Mouse (Mus musculus): ENCODE data around the gene Caln1. TPM values are rescaled to one million over a fixed set of nuclear protein-coding genes. Genes with fewer than 3 reads are reported as not detected.

Gene Caln1
- total and polyA plus RNA-seq, 2 experiments from 2014 or later: 52.0 to 55.0 TPM

DNA sequence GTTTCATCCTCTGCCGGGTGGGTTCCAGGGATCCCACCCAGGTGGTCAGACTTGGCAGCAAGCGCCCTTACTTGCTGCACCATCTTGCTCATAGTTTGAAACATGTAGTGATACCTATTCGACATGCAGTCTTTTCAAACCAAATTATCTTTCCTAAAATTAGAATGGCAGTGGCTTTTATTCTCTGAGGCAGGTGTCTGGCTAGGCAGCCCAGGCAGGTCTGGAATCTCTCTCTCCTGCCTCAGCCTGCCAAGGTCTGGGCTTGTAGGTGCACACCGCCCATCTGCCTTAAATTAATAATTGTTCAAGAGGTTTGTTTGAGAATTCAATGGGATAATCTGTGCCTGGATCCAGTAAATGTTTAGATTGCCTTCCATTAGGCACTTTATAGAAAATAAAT lies 38.5 kb upstream of the Caln1 start:
- no peak for TF ChIP-seq CTCF (IDR thresholded peaks at IDR 0.05; ENCODE audit: low read depth)
- no peak overlapping the region for H3K4me3 ChIP-seq (ENCODE audit: low read length)
- no peak overlapping the region for H3K4me2 ChIP-seq (ENCODE audit: low read depth, low read length)
- WGBS: 75% methylated on average over 4 of the region's 4 CpGs
- 0 out of 2 replicates have a peak, but pooled peaks cover 8% of the 10 kb centered on the region for H3K36me3 ChIP-seq (ENCODE audit: insufficient read depth, low read length)
- H3K9me3 ChIP-seq (ENCODE audit: low read length): no peaks in the 10 kb centered on the region
- H3K27ac ChIP-seq: no peak overlapping the region
- DNase-seq (ENCODE audit: low spot score) (no peak), ATAC-seq (no peak)
- H3K4me1 ChIP-seq (ENCODE audit: insufficient read depth, low read length): no peaks in the 10 kb centered on the region
- H3K9ac ChIP-seq (replicated peaks; ENCODE audit: low read length): no peak overlapping the region
- H3K27me3 ChIP-seq (ENCODE audit: insufficient read depth, low read length): no peaks in the 10 kb centered on the region

DNA sequence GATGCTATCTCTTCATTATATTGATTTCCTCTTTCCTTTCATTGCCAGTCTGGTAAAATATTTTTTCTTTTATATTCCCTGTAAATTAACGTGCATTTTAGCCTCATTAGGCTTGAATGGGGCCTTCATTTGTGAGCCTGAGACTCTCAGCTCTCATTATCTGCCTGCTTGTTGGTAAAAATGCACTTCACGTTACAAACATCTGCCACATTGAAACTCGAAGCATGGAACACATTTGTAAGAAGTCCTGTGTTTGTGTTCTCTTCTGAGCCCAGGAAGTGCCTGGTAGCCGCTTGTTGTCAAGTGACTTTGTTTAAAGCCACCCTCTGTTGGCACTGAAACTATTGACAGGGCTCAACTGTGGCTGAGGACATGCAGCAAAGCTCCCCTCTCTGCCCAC lies 38.0 kb upstream of the Caln1 start:
- no peak for TF ChIP-seq CTCF (IDR thresholded peaks at IDR 0.05; ENCODE audit: low read depth)
- 39% methylated on average over 4 of the region's 4 CpGs for WGBS
- Histone ChIP-seq H3K4me2 (ENCODE audit: low read depth, low read length) (no peak overlapping the region), H3K4me3 (ENCODE audit: low read length) (no peak overlapping the region), H3K27ac (0 out of 2 replicates have a peak overlapping the region, but pooled peaks have one; percentile 16), H3K4me1 (ENCODE audit: insufficient read depth, low read length) (no peaks in the 10 kb centered on the region), H3K36me3 (ENCODE audit: insufficient read depth, low read length) (0 out of 2 replicates have a peak, but pooled peaks cover 11% of the 10 kb centered on the region), H3K9ac (replicated peaks; ENCODE audit: low read length) (no peak overlapping the region), H3K27me3 (ENCODE audit: insufficient read depth, low read length) (no peaks in the 10 kb centered on the region), H3K9me3 (ENCODE audit: low read length) (no peaks in the 10 kb centered on the region)
- DNase-seq (ENCODE audit: low spot score) (peak; percentile 22), ATAC-seq (0 out of 2 replicates have a peak, but pooled peaks have one; percentile 16)

DNA sequence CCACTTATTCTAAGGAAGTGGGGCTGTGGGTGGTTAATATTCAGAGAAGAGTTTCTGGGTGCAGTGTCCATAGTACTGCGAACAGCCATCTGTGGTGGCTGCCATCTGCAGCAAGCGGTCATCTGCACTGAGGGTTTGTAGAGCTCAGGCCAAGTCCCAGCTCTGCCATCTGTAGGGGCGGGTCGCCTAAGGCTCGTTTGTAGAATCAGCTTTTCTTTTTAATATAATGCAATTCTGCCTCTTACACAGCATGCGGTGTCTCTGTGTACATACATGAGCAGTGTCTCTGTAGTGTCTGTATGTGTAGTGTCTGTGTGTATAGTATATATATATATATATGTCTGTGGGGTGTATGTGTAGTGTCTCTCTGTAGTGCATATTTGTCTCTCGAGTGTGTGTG lies 35.7 kb upstream of the Caln1 start:
- ATAC-seq: peak; percentile 81
- 48% methylated on average over 7 of the region's 7 CpGs for WGBS
- Histone ChIP-seq H3K4me1 (ENCODE audit: insufficient read depth, low read length) (no peaks in the 10 kb centered on the region), H3K4me2 (ENCODE audit: low read depth, low read length) (no peak overlapping the region), H3K9me3 (ENCODE audit: low read length) (no peaks in the 10 kb centered on the region), H3K9ac (replicated peaks; ENCODE audit: low read length) (no peak overlapping the region), H3K36me3 (ENCODE audit: insufficient read depth, low read length) (0 out of 2 replicates have a peak, but pooled peaks cover 14% of the 10 kb centered on the region), H3K27ac (peak overlapping the region; percentile 36), H3K27me3 (ENCODE audit: insufficient read depth, low read length) (no peaks in the 10 kb centered on the region), H3K4me3 (ENCODE audit: low read length) (no peak overlapping the region)
- peak; percentile 73 for DNase-seq (ENCODE audit: low spot score)
- no peak for TF ChIP-seq CTCF (IDR thresholded peaks at IDR 0.05; ENCODE audit: low read depth)

DNA sequence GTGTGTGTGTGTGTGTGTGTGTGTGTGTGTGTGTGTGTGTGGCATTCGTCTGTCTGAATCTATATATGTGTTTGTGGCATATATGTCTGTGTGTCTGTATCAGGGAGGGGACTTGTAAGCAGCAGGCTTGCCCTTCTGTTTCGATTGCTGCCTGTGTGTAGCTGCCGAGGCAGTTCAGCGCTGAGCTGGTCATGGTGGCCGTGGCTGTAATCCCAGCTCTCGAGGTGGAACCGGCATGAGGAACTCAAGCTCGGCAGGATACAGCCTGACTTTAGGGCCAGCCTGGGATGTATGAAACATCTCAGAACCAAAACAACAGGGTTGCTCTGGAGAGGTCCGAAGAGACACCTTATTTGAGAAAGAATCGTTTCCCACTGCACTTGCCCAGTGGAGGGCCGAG lies 35.3 kb upstream of the Caln1 start:
- H3K9ac ChIP-seq (replicated peaks; ENCODE audit: low read length): no peak overlapping the region
- no peak overlapping the region for H3K4me2 ChIP-seq (ENCODE audit: low read depth, low read length)
- H3K9me3 ChIP-seq (ENCODE audit: low read length): no peaks in the 10 kb centered on the region
- DNase-seq (ENCODE audit: low spot score) (no peak), ATAC-seq (no peak; the same call in 1 of the 2 replicates)
- no peak for TF ChIP-seq CTCF (IDR thresholded peaks at IDR 0.05; ENCODE audit: low read depth)
- H3K4me3 ChIP-seq (ENCODE audit: low read length): no peak overlapping the region
- H3K36me3 ChIP-seq (ENCODE audit: insufficient read depth, low read length): 0 out of 2 replicates have a peak, but pooled peaks cover 14% of the 10 kb centered on the region
- no peaks in the 10 kb centered on the region for H3K27me3 ChIP-seq (ENCODE audit: insufficient read depth, low read length)
- H3K27ac ChIP-seq: peak overlapping the region; percentile 7; the same call in 1 of the 2 replicates
- 65% methylated on average over 11 of the region's 11 CpGs for WGBS
- H3K4me1 ChIP-seq (ENCODE audit: insufficient read depth, low read length): no peaks in the 10 kb centered on the region

DNA sequence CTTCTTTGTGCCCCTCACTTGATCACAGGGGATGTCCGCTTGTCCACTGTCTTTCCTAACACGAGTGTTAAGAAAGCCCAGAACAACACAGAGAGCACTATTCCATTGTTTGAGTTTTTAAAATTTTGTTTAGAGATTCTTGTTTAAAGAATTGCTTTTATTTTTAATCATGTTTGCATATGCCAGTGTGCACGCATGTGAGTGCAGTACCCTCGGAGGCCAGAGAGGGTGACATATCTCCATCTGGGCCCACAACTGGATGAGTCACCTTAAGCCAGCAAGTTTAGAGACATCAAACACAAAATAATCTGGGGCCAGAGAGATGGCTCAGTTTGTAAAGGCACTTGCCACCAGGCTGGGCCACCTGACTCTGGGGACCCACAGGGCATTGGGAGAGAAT lies 33.8 kb upstream of the Caln1 start:
- no peak overlapping the region for H3K4me2 ChIP-seq (ENCODE audit: low read depth, low read length)
- H3K4me3 ChIP-seq (ENCODE audit: low read length): no peak overlapping the region
- H3K9ac ChIP-seq (replicated peaks; ENCODE audit: low read length): no peak overlapping the region
- TF ChIP-seq CTCF (IDR thresholded peaks at IDR 0.05; ENCODE audit: low read depth): no peak
- WGBS: 98% methylated on average over 4 of the region's 4 CpGs
- no peaks in the 10 kb centered on the region for H3K27me3 ChIP-seq (ENCODE audit: insufficient read depth, low read length)
- H3K36me3 ChIP-seq (ENCODE audit: insufficient read depth, low read length): 0 out of 2 replicates have a peak, but pooled peaks cover 16% of the 10 kb centered on the region
- no peaks in the 10 kb centered on the region for H3K4me1 ChIP-seq (ENCODE audit: insufficient read depth, low read length)
- DNase-seq (ENCODE audit: low spot score) (no peak), ATAC-seq (no peak)
- H3K27ac ChIP-seq: no peak overlapping the region
- no peaks in the 10 kb centered on the region for H3K9me3 ChIP-seq (ENCODE audit: low read length)

DNA sequence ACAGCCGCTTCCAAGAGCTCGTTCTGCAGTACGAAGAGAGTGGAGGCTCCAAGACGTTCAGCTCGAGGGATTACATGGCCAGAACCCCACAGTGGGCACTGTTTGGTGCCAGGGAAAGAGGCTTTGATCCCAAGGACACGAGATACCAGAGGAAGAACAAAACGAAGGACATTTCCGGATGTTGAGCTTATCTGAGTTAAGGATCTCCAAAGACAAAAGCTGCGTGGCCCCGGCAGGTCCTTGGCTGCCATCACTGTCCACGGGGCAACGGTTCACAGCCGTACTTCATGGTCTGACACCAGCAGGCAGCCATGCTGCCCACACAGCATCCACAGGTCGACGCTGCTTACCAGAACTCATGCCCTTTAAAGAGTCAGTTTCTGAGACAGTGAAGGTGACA lies 28.6 kb upstream of the Caln1 start:
- ATAC-seq (no peak), DNase-seq (ENCODE audit: low spot score) (no peak)
- no peak for TF ChIP-seq CTCF (IDR thresholded peaks at IDR 0.05; ENCODE audit: low read depth)
- WGBS: 94% methylated on average over 15 of the region's 15 CpGs
- peaks cover 20% of the 10 kb centered on the region; the same call in 1 of the 2 replicates for H3K36me3 ChIP-seq (ENCODE audit: insufficient read depth, low read length)
- H3K27me3 ChIP-seq (ENCODE audit: insufficient read depth, low read length): no peaks in the 10 kb centered on the region
- no peaks in the 10 kb centered on the region for H3K4me1 ChIP-seq (ENCODE audit: insufficient read depth, low read length)
- H3K27ac ChIP-seq: no peak overlapping the region
- H3K4me3 ChIP-seq (ENCODE audit: low read length): no peak overlapping the region
- no peak overlapping the region for H3K4me2 ChIP-seq (ENCODE audit: low read depth, low read length)
- no peak overlapping the region for H3K9ac ChIP-seq (replicated peaks; ENCODE audit: low read length)
- no peaks in the 10 kb centered on the region for H3K9me3 ChIP-seq (ENCODE audit: low read length)

DNA sequence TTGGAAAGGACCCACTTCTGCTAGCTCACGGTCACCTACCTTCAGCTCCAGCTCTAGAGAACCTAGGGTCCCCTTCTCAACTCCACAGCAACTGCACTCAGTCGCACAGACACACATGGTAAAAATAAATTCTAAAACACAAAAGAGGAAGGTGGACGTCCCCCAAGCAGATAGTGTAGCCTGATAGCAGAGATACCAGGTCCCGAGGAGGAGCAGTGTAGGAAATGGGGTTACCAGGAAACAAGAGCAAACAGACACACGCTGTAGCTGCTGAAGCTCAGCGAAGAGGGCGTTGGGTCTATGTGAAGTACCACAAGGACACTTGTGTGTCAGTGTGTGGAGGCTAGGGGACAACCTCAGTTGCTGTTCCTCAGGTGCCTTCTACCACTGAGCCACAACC lies 24.3 kb upstream of the Caln1 start:
- Histone ChIP-seq H3K27me3 (ENCODE audit: insufficient read depth, low read length) (no peaks in the 10 kb centered on the region), H3K9me3 (ENCODE audit: low read length) (no peaks in the 10 kb centered on the region), H3K4me2 (ENCODE audit: low read depth, low read length) (no peak overlapping the region), H3K4me3 (ENCODE audit: low read length) (no peak overlapping the region), H3K36me3 (ENCODE audit: insufficient read depth, low read length) (peaks cover 12% of the 10 kb centered on the region; the same call in 1 of the 2 replicates), H3K9ac (replicated peaks; ENCODE audit: low read length) (no peak overlapping the region), H3K4me1 (ENCODE audit: insufficient read depth, low read length) (no peaks in the 10 kb centered on the region), H3K27ac (no peak overlapping the region)
- WGBS: 95% methylated on average over 7 of the region's 7 CpGs
- TF ChIP-seq CTCF (IDR thresholded peaks at IDR 0.05; ENCODE audit: low read depth): no peak
- ATAC-seq (no peak), DNase-seq (ENCODE audit: low spot score) (no peak)

Data from hindbrain, postnatal 0 days (tissue).